Mouse (Mus musculus) lung, postnatal 0 days (tissue): ENCODE data around the gene Tmem92.

ENCODE experiments used
- CTCF ChIP-seq: IDR thresholded peaks from 2 replicates; pipeline ENCODE4 v1.5.1; 2016; ENCODE audit warnings: antibody characterized with exemption, mild to moderate bottlenecking
- EP300 ChIP-seq: IDR thresholded peaks from 2 replicates; pipeline ENCODE4 v1.6.1; 2016; ENCODE audit warnings: antibody characterized with exemption, mild to moderate bottlenecking, control low read depth

DNA sequence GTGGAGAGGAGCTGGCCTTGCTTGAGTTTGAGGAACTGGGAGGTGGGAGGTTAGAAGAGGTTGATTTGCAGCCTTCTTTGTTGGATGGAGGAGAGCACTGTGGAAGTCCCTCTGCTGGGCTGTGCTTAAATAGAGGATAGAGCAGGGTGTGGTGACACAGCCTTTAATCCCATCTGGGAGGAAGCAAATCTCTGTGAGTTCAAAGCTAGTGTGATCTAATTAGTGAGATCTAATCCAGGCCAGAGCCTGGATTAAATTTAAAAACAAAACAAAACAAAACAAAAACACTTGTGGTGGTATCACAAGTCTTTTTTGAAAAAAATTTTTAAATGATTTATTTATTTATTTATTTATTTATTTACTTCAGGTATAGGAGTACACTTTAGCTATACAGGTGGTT, at the start of gene Tmem92:
- no peak for TF ChIP-seq CTCF
- TF ChIP-seq EP300 = no peak
